Mouse (Mus musculus) forebrain, embryonic 13.5 days (tissue): ENCODE measurements at regions not wholly inside any gene's neighbourhood (a gene's known extent, or its start where the extent isn't known, plus 50 kb on each side); places are given as distances from the start of the nearest gene placed in this dataset.
A peak's percentile ranks its signal among the peaks of the same experiment; 100 is the strongest.

ENCODE experiments used
- ATAC-seq: fragments of 200-750 bp; cut with Nextera tagmentation; 2 replicates; pipeline ENCODE4 v1.8.0; 2017
- H3K27ac ChIP-seq: fragments of 300-500 bp; sonication (generic); 2 replicates; pipeline ENCODE4 v1.5.1; 2015; ENCODE audit warnings: inconsistent platforms, mild to moderate bottlenecking, moderate library complexity
- H3K27me3 ChIP-seq: fragments of 300-500 bp; sonication (generic); 2 replicates; pipeline ENCODE4 v1.6.1; 2015; ENCODE audit warnings: mild to moderate bottlenecking, inconsistent platforms
- H3K36me3 ChIP-seq: fragments of 300-500 bp; sonication (generic); 2 replicates; pipeline ENCODE4 v1.6.1; 2015; ENCODE audit warnings: mild to moderate bottlenecking, inconsistent platforms; ENCODE audit not compliant: poor library complexity, severe bottlenecking
- H3K4me1 ChIP-seq: fragments of 300-500 bp; sonication (generic); 2 replicates; pipeline ENCODE4 v1.6.1; 2015; ENCODE audit warnings: inconsistent platforms
- H3K4me2 ChIP-seq: fragments of 300-500 bp; sonication (generic); 2 replicates; pipeline ENCODE4 v1.6.1; 2015; ENCODE audit warnings: inconsistent platforms, mild to moderate bottlenecking, moderate library complexity
- H3K4me3 ChIP-seq: fragments of 300-500 bp; sonication (generic); 2 replicates; pipeline ENCODE4 v1.5.1; 2015; ENCODE audit warnings: mild to moderate bottlenecking, inconsistent platforms
- H3K9ac ChIP-seq: fragments of 300-500 bp; sonication (generic); 2 replicates; pipeline ENCODE4 v1.6.1; 2015; ENCODE audit warnings: mild to moderate bottlenecking, inconsistent platforms
- H3K9me3 ChIP-seq: fragments of 300-500 bp; sonication (generic); replicated peaks from 2 replicates; pipeline ENCODE4 v1.6.1; 2016; ENCODE audit warnings: inconsistent platforms
- WGBS: fragments of 180-500 bp; shearing (Covaris S2); methylation state at CpG from one replicate; pipeline ENCODE4 v1.1.7; 2015; 5-methylcytosine and 5-hydroxymethylcytosine counted together

DNA sequence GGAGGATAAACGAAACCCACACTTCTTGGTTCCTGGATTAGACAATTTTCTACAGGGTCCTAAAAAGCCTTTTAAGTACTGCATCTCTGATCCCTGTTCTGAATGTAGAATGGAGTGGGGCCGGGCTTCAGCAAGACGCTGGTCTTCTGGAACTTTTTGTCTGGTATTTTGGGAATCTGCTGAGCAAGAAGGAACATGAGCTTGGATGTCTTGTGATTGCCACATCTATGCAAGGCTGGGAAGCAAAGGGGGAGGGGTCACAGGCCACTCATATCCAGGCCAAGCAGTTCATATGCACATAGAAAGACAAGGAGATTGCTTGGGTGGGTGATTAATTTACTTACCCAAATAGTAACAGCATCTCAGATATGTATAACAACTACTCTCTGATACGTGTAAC is 121.5 kb downstream of the Evx1 start:
- no peak for ATAC-seq
- Histone ChIP-seq H3K9me3 (no peaks in the 10 kb centered on the region), H3K27me3 (no peaks in the 10 kb centered on the region), H3K4me2 (no peak overlapping the region), H3K4me1 (no peaks in the 10 kb centered on the region), H3K36me3 (no peaks in the 10 kb centered on the region), H3K9ac (no peak overlapping the region), H3K27ac (no peak overlapping the region), H3K4me3 (no peak overlapping the region)
- 87% methylated on average over 4 of the region's 4 CpGs for WGBS

GRCm38 (mm10) chr6:52435358-52435757 is 122.1 kb downstream of the Evx1 start:
- Histone ChIP-seq H3K27ac (no peak overlapping the region), H3K36me3 (no peaks in the 10 kb centered on the region), H3K4me3 (no peak overlapping the region), H3K4me2 (no peak overlapping the region), H3K9ac (no peak overlapping the region), H3K27me3 (no peaks in the 10 kb centered on the region), H3K4me1 (no peaks in the 10 kb centered on the region), H3K9me3 (no peaks in the 10 kb centered on the region)
- 85% methylated on average over 5 of the region's 5 CpGs for WGBS
- ATAC-seq = no peak

DNA sequence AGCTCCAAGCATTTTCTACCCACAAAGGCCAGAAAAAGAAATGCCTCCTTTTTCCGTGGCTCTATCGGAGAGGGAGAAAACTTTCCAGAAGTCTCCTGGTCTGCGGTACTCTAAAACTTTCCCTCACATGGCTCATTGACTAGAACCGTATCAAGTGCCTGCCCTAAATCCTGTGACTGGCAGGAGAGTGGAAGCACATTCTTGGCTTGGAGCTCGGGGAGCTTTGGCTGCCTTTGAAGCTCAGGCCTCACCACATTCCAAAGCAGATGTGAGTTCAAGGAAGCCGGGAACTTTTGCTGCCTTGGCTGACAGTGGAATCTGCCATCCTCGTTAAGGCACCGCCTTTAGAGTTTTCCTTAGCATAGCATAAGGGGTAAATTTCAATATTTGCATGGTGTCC is 125.1 kb downstream of the Evx1 start:
- no peak overlapping the region for H3K27ac ChIP-seq
- H3K36me3 ChIP-seq = no peaks in the 10 kb centered on the region
- no peak for ATAC-seq
- 53% methylated on average over 8 of the region's 8 CpGs for WGBS
- H3K4me3 ChIP-seq = no peak overlapping the region
- H3K9ac ChIP-seq = no peak overlapping the region
- H3K9me3 ChIP-seq = no peaks in the 10 kb centered on the region
- no peak overlapping the region for H3K4me2 ChIP-seq
- H3K27me3 ChIP-seq = no peaks in the 10 kb centered on the region
- H3K4me1 ChIP-seq = peaks cover 6% of the 10 kb centered on the region

DNA sequence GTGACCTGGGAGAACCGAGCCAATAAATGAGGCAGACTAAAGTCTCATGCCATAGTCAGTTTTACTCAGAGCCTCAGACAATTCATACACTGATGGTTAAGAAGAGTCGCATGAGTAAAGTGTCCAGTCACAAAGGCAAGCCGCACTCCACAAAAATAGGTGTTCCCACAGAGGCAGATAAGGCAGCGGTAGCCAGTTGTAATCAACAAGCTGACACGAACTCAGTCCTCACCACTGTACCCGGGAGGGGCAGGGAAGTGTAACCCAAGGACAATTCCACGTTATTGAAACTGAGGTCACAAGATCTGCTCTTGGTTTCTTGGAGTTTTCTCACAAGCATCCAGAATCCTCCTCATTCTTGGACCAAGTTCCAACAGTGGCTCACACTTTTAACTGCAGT is 125.9 kb downstream of the Evx1 start:
- Histone ChIP-seq H3K27ac (no peak overlapping the region), H3K27me3 (no peaks in the 10 kb centered on the region), H3K36me3 (no peaks in the 10 kb centered on the region), H3K9ac (no peak overlapping the region), H3K9me3 (no peaks in the 10 kb centered on the region), H3K4me3 (no peak overlapping the region), H3K4me1 (peaks cover 12% of the 10 kb centered on the region), H3K4me2 (no peak overlapping the region)
- no peak for ATAC-seq
- WGBS = 90% methylated on average over 7 of the region's 7 CpGs

GRCm38 (mm10) chr6:52440160-52440559 is 126.9 kb downstream of the Evx1 start:
- H3K36me3 ChIP-seq = no peaks in the 10 kb centered on the region
- H3K9me3 ChIP-seq = no peaks in the 10 kb centered on the region
- no peak overlapping the region for H3K9ac ChIP-seq
- H3K4me3 ChIP-seq = no peak overlapping the region
- no peak overlapping the region for H3K27ac ChIP-seq
- H3K27me3 ChIP-seq = no peaks in the 10 kb centered on the region
- 72% methylated on average over 3 of the region's 3 CpGs for WGBS
- no peak for ATAC-seq
- H3K4me2 ChIP-seq = no peak overlapping the region
- peaks cover 12% of the 10 kb centered on the region for H3K4me1 ChIP-seq

DNA sequence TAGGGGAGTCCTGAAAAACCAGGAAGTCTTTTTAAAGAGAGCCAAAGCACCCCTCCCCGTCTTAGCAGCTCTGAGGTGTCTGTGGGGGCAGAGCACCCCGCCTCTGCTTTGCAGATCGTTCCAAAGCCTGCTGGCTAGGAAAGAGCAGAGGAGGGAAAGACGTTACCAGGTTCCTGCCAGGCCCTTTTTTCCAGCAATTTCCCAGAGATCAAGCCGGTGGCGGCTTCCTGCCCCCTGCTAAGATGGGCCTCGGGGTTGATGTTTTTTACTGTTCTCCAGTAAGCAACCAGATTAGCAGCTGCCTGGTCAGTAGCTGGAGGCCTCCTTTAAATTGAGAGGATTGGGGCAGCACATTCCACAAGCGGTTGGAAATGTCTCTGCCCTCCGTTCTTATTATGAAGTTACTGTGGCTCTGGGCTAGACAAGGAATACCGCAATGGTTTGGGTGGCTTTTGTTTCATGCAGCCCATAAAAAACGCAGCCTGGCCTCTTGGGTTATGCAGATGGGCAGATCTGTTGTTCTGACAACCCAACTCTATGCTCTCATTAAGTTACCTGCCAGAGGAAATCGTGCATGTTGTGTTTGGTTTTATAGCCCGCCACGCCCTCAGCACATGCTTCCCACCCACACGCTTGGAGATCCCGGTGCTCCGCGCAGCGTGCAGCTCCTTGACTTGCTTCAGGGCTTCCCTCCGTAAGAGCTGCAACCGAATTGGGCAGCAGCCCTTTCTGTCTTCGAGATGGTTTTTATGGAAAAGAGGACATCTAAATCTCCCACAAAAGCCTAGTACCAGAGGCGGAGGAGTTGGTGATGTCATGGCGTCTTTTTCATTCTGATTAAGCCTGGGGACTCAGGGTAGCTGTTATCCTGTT is 130.1 kb downstream of the Evx1 start:
- Histone ChIP-seq H3K4me2 (peak overlapping the region; percentile 37), H3K36me3 (no peaks in the 10 kb centered on the region), H3K9ac (no peak overlapping the region), H3K27ac (no peak overlapping the region), H3K27me3 (no peaks in the 10 kb centered on the region), H3K4me1 (peaks cover 12% of the 10 kb centered on the region), H3K4me3 (no peak overlapping the region), H3K9me3 (no peaks in the 10 kb centered on the region)
- ATAC-seq = no peak
- 35% methylated on average over 24 of the region's 24 CpGs for WGBS

DNA sequence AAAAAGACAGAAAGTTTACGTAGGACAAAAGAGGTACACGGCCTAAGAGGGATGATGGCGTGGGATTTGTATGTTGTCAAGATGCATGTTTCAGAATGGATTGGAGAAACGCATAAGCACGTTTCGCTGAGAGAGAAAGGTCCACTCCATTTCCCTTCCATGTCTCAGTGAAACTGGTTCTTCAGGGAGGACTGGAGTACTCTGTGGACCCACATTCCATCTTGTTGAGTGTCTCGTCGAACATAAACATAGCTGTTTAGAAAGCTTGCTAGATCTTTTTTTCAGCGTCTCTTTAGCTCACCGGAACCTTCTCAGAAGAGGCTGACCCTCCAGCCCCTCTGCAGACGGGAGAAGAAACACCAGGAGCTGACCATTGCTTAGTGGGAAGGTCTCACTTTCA is 145.5 kb downstream of the Evx1 start:
- Histone ChIP-seq H3K4me2 (no peak overlapping the region), H3K9me3 (peaks cover 8% of the 10 kb centered on the region), H3K4me3 (no peak overlapping the region), H3K27ac (no peak overlapping the region), H3K36me3 (no peaks in the 10 kb centered on the region), H3K4me1 (no peaks in the 10 kb centered on the region), H3K27me3 (no peaks in the 10 kb centered on the region), H3K9ac (no peak overlapping the region)
- WGBS = 92% methylated on average over 11 of the region's 11 CpGs
- ATAC-seq = no peak

DNA sequence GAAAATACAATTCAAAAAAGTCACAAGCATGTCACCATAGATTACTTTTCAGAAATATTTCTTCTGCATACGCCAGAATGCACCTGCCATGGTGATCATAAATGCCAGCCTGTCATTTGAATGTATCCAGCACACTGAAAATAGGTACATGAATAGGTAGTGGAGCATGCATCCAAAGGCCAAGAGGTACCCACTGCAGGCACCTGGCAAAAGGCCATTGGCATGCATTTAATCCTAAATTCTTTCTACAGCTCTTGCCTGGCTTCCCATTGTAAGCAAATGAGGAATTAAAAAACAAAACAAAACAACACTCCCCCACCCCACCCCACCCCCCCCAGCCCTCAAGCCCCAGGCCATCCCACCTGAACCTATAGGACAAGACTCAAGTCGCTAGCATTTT is 147.9 kb downstream of the Evx1 start:
- Histone ChIP-seq H3K9me3 (peaks cover 8% of the 10 kb centered on the region), H3K4me2 (no peak overlapping the region), H3K9ac (no peak overlapping the region), H3K4me3 (no peak overlapping the region), H3K36me3 (no peaks in the 10 kb centered on the region), H3K4me1 (no peaks in the 10 kb centered on the region), H3K27ac (no peak overlapping the region), H3K27me3 (no peaks in the 10 kb centered on the region)
- WGBS = 90% methylated on average over 2 of the region's 2 CpGs
- ATAC-seq = no peak

DNA sequence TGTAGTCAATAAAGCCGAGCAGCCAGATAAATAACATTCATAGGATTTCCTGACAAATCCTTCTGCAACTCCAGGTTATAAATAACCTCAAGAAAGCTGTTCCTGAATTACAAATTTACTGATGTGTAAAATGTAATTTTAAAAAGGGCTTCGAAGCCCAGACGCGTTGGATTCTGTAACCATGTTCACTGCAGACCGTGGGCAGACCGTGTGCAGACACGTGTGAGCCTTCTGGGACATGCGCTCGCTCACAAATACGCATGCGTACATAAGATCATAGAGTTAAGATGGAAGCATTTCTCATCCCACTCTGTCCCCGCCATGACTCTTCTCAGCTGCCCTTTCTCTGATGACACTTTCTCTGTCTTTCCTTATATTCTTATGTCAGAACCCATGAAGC is 150.1 kb downstream of the Evx1 start:
- 95% methylated on average over 12 of the region's 12 CpGs for WGBS

DNA sequence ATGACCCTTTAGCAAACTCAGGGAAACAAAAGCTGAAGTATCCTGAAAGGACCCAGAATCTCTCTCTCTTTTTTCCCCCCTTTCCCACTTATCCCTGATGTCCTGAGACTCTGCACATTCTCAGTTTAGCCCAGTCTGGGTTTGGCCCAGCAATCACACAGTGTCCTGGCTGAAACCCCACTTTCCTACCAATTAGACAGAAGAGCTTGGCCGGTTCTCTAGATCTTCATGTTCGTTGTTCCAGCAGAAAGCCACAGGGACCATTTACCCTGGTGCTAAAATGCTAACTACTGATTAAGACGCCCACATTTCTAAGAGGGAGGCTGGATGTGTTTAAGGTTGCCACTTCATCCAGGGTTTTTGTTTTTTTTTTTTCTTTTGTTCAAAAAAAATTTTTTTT is 151.3 kb downstream of the Evx1 start:
- 80% methylated on average over 3 of the region's 3 CpGs for WGBS
- no peak overlapping the region for H3K9ac ChIP-seq
- no peak overlapping the region for H3K4me2 ChIP-seq
- H3K9me3 ChIP-seq = no peaks in the 10 kb centered on the region
- no peaks in the 10 kb centered on the region for H3K27me3 ChIP-seq
- no peak overlapping the region for H3K27ac ChIP-seq
- ATAC-seq = no peak
- no peaks in the 10 kb centered on the region for H3K36me3 ChIP-seq
- no peaks in the 10 kb centered on the region for H3K4me1 ChIP-seq
- no peak overlapping the region for H3K4me3 ChIP-seq

More for the DNA sequence above, 150.1 kb downstream of the Evx1 start:
- no peak overlapping the region for H3K4me2 ChIP-seq
- H3K4me1 ChIP-seq = no peaks in the 10 kb centered on the region
- H3K36me3 ChIP-seq = no peaks in the 10 kb centered on the region
- no peak for ATAC-seq
- no peaks in the 10 kb centered on the region for H3K27me3 ChIP-seq
- 0 out of 2 replicates have a peak, but pooled peaks cover under 1% of the 10 kb centered on the region for H3K9me3 ChIP-seq
- no peak overlapping the region for H3K27ac ChIP-seq
- H3K4me3 ChIP-seq = no peak overlapping the region
- H3K9ac ChIP-seq = no peak overlapping the region

DNA sequence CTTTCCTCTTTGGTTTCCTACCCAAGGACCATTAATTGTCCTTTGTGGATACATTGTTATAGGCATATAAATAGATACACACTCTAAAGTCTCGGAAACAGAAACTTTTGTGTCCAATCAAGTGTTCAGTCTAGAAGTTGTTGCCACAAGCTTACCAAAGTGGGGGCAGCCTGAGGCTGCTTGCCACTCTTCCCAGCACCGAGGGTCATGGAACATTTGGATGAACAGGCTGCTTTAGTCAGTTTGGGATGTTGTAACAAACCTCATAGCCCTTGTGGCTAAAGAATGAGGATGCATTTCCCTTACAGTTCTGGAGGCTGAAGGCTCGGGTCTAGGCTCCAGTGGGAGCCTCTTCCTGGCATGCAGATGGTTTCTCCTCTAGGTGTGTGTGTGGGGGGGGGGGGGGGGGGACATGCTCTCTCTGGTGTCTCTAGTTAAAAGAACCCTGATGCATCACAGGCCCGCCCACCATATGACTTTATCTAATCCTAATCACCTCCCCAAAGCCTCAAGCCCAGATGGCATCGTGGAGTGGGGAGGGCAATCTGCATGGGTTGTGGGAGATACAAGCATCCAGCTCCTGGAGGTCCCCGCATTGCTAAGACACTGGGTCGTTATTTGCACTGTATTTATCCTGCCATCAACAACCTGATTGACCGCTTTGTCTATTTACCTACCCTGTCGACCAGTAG is 152.7 kb downstream of the Evx1 start:
- no peaks in the 10 kb centered on the region for H3K36me3 ChIP-seq
- H3K27ac ChIP-seq = no peak overlapping the region; the same call in 1 of the 2 replicates
- no peak overlapping the region for H3K4me3 ChIP-seq
- no peak for ATAC-seq
- H3K4me2 ChIP-seq = no peak overlapping the region
- WGBS = 83% methylated on average over 9 of the region's 9 CpGs
- H3K9ac ChIP-seq = no peak overlapping the region
- no peaks in the 10 kb centered on the region for H3K9me3 ChIP-seq
- H3K27me3 ChIP-seq = no peaks in the 10 kb centered on the region
- H3K4me1 ChIP-seq = no peaks in the 10 kb centered on the region

DNA sequence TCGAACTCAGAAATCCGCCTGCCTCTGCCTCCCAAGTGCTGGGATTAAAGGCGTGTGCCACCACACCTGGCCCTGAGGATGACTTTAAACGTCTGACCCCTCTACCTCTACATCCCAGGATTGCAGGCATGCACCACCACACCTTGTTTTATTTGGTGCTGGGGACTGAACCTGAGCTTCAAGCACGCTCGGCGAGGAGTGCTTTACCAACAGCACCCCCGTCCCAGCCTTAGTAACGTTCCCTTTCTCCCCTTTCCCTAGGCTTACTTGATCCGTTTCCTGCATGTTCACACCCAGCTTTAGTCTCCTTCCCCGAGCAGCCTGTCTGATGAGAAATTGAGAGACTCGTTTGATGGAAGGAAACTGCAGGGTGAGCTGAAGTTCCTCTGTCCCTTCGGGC is 157.5 kb downstream of the Evx1 start:
- no peaks in the 10 kb centered on the region for H3K36me3 ChIP-seq

More for the DNA sequence above, 157.5 kb downstream of the Evx1 start:
- H3K9ac ChIP-seq = no peak overlapping the region
- H3K27me3 ChIP-seq = 0 out of 2 replicates have a peak, but pooled peaks cover 3% of the 10 kb centered on the region
- no peak for ATAC-seq
- H3K4me2 ChIP-seq = no peak overlapping the region
- H3K9me3 ChIP-seq = no peaks in the 10 kb centered on the region
- H3K4me3 ChIP-seq = no peak overlapping the region
- H3K4me1 ChIP-seq = peaks cover 13% of the 10 kb centered on the region
- no peak overlapping the region for H3K27ac ChIP-seq
- WGBS = 90% methylated on average over 13 of the region's 13 CpGs
